Mouse (Mus musculus): ENCODE results near the gene Gm48552. TPM values are rescaled to one million over a fixed set of nuclear protein-coding genes. Genes with fewer than 3 reads are reported as not detected.

Gene Gm48552
- polyA plus RNA-seq, 1 experiment from 2014 or later, result 0.82 TPM

GRCm38 (mm10) chr10:81354738-81355477, 33.9 kb upstream of the Gm48552 start:
- Histone ChIP-seq H3K27me3 (ENCODE audit: insufficient read depth, low read length) (no peaks in the 10 kb centered on the region), H3K4me1 (replicated peaks; ENCODE audit: insufficient read depth, low read length) (peaks cover 16% of the 10 kb centered on the region; the same call in 1 of the 2 replicates), H3K27ac (no peak overlapping the region), H3K9me3 (replicated peaks; ENCODE audit: low read length) (no peaks in the 10 kb centered on the region), H3K4me3 (replicated peaks; ENCODE audit: low read depth, low read length) (no peak overlapping the region), H3K4me2 (ENCODE audit: low read length) (no peak overlapping the region), H3K36me3 (ENCODE audit: insufficient read depth, low read length) (no peaks in the 10 kb centered on the region), H3K9ac (ENCODE audit: low read depth, low read length) (no peak overlapping the region)
- WGBS, result 70% methylated on average over 9 of the region's 9 CpGs
- DNase-seq (ENCODE audit: low spot score) (no peak), ATAC-seq (replicated peaks; ENCODE audit: low FRiP score, low read depth) (no peak)
- no peak for TF ChIP-seq CTCF (IDR thresholded peaks at IDR 0.05; ENCODE audit: low read depth)

DNA sequence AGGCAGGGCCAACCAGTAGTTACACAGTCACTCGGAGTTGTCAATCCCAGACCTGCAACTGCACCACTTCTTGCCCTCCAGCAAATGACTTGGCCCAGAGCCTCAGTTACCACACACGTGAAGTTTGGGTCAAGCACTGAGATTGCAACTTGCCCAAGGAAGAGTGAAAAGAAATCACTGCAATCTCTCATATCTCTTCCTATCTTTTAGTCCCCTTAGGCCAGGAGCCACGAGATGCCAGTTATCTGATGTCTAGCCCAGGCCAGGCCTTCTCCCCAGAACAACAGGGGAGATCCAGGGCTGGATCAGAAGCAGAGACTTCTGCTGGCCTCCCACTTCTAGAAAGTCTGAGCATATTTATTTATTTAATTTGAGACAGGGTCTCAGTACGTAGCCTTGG, 33.3 kb upstream of the Gm48552 start:
- Histone ChIP-seq H3K4me1 (replicated peaks; ENCODE audit: insufficient read depth, low read length) (peaks cover 16% of the 10 kb centered on the region; the same call in 1 of the 2 replicates), H3K27me3 (ENCODE audit: insufficient read depth, low read length) (no peaks in the 10 kb centered on the region), H3K4me3 (replicated peaks; ENCODE audit: low read depth, low read length) (no peak overlapping the region), H3K27ac (no peak overlapping the region), H3K36me3 (ENCODE audit: insufficient read depth, low read length) (no peaks in the 10 kb centered on the region), H3K9ac (ENCODE audit: low read depth, low read length) (no peak overlapping the region), H3K4me2 (ENCODE audit: low read length) (no peak overlapping the region), H3K9me3 (replicated peaks; ENCODE audit: low read length) (no peaks in the 10 kb centered on the region)
- DNase-seq (ENCODE audit: low spot score), result no peak
- 85% methylated on average over 4 of the region's 4 CpGs for WGBS
- no peak for TF ChIP-seq CTCF (IDR thresholded peaks at IDR 0.05; ENCODE audit: low read depth)
- ATAC-seq (replicated peaks; ENCODE audit: low FRiP score, low read depth), result no peak

DNA sequence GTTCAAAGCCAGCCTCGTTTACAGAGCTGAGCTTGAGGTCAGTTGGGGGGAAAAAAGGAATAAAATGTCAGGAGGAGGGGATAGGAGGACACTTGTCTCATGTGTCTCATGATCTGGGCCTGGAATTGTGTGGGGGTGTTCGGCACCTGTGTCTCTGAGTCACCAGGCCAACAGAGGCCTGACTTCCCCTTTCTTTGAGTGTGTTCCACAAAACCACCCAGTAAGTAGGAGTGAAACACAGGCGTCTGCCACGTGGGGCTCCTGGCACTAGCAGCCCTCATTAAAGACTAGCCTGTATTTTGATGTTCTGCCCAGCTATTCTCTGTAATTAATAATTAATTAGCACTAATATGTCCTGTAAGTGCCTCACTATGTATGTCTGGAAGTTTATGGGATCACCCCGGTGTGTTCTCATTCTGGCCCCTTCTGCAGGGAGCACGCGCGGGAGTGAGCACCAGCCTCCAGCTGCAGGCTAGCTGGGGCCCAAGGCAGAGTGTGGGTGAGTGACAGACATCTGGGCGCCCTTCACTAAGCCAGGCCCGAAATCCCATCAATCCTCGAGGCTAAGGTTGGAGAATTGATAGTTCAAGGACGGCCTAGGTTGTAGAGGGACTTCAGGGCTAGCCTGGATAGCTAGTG, 32.3 kb upstream of the Gm48552 start:
- H3K27ac ChIP-seq, result no peak overlapping the region

GRCm38 (mm10) chr10:81356991-81357844, 31.6 kb upstream of the Gm48552 start, which contains the start of gene Mfsd12:
Gene Mfsd12 (plus strand): TSS chr10:81357491.
- peaks cover 16% of the 10 kb centered on the region; the same call in 1 of the 2 replicates for H3K4me1 ChIP-seq (replicated peaks; ENCODE audit: insufficient read depth, low read length)
- H3K9me3 ChIP-seq (replicated peaks; ENCODE audit: low read length), result no peaks in the 10 kb centered on the region
- no peak for TF ChIP-seq CTCF (IDR thresholded peaks at IDR 0.05; ENCODE audit: low read depth)
- no peak within 1 kb of the TSS for H3K27ac ChIP-seq
- H3K27me3 ChIP-seq (ENCODE audit: insufficient read depth, low read length), result no peaks in the 10 kb centered on the region
- H3K9ac ChIP-seq (ENCODE audit: low read depth, low read length), result peak within 1 kb of the TSS; percentile 78
- no peaks in the 10 kb centered on the region for H3K36me3 ChIP-seq (ENCODE audit: insufficient read depth, low read length)
- peak within 1 kb of the TSS; percentile 64 for H3K4me3 ChIP-seq (replicated peaks; ENCODE audit: low read depth, low read length)
- WGBS, result 2% methylated on average over 79 of the region's 79 CpGs
- DNase-seq (ENCODE audit: low spot score), result peak; percentile 91
- peak; percentile 71 for ATAC-seq (replicated peaks; ENCODE audit: low FRiP score, low read depth)
- peak within 1 kb of the TSS; percentile 99 for H3K4me2 ChIP-seq (ENCODE audit: low read length)

More for the DNA sequence above, 32.3 kb upstream of the Gm48552 start:
- ATAC-seq (replicated peaks; ENCODE audit: low FRiP score, low read depth), result no peak
- no peak for TF ChIP-seq CTCF (IDR thresholded peaks at IDR 0.05; ENCODE audit: low read depth)
- H3K4me1 ChIP-seq (replicated peaks; ENCODE audit: insufficient read depth, low read length), result peaks cover 16% of the 10 kb centered on the region; the same call in 1 of the 2 replicates
- H3K4me2 ChIP-seq (ENCODE audit: low read length), result peak overlapping the region; percentile 99
- no peak overlapping the region; the same call in 1 of the 2 replicates for H3K4me3 ChIP-seq (replicated peaks; ENCODE audit: low read depth, low read length)
- H3K9me3 ChIP-seq (replicated peaks; ENCODE audit: low read length), result no peaks in the 10 kb centered on the region
- H3K9ac ChIP-seq (ENCODE audit: low read depth, low read length), result peak overlapping the region; percentile 36; the same call in 1 of the 2 replicates
- no peaks in the 10 kb centered on the region for H3K27me3 ChIP-seq (ENCODE audit: insufficient read depth, low read length)
- DNase-seq (ENCODE audit: low spot score), result no peak
- no peaks in the 10 kb centered on the region for H3K36me3 ChIP-seq (ENCODE audit: insufficient read depth, low read length)
- 45% methylated on average over 12 of the region's 12 CpGs for WGBS

DNA sequence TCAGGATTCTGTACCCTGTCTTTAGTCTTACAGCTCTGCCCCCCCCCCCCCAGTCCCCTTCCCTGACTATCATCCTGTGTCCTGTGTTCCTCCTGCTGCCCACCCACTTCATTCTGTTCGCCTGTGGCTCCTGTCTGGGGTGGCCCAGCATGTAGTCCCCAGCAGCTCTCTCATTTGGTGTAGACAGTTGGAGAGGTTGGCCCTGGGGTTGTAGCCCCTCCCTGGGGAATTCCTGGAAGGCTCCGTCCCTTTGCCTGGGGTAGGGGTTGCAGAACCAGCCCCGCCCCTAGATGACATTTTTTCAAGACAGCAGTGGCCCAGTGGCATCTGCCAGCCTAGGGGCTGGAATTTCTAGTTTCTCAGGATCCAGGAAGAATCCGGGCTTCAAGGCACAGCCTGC, 30.6 kb upstream of the Gm48552 start:
- Histone ChIP-seq H3K4me3 (replicated peaks; ENCODE audit: low read depth, low read length) (peak overlapping the region; percentile 64), H3K4me1 (replicated peaks; ENCODE audit: insufficient read depth, low read length) (peaks cover 16% of the 10 kb centered on the region; the same call in 1 of the 2 replicates), H3K27me3 (ENCODE audit: insufficient read depth, low read length) (no peaks in the 10 kb centered on the region), H3K27ac (no peak overlapping the region; the same call in 1 of the 2 replicates), H3K36me3 (ENCODE audit: insufficient read depth, low read length) (no peaks in the 10 kb centered on the region), H3K4me2 (ENCODE audit: low read length) (peak overlapping the region; percentile 99), H3K9me3 (replicated peaks; ENCODE audit: low read length) (no peaks in the 10 kb centered on the region), H3K9ac (ENCODE audit: low read depth, low read length) (peak overlapping the region; percentile 78)
- ATAC-seq (replicated peaks; ENCODE audit: low FRiP score, low read depth) (no peak), DNase-seq (ENCODE audit: low spot score) (no peak)
- 39% methylated on average over 4 of the region's 4 CpGs for WGBS
- no peak for TF ChIP-seq CTCF (IDR thresholded peaks at IDR 0.05; ENCODE audit: low read depth)

DNA sequence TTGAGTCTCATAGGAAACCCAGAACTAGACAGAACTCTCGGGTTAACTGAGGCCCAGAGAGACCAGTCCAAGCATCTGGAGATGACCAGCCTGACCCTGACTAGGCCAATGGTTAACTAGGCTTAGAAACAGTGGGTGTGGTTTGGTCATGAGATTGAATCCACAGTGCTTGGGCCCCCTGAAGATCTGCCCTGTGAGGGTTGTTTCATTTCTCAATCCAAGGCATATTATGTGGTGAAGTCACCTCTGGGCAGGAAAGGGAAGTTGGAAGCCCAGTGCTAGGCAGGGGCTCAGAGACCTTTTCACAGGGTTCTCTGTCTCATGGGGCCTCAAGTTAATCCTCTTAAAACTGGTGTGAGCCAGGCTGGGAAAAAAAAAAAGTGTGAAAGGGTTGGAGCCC, 30.0 kb upstream of the Gm48552 start:
- Histone ChIP-seq H3K4me1 (replicated peaks; ENCODE audit: insufficient read depth, low read length) (peaks cover 21% of the 10 kb centered on the region; the same call in 1 of the 2 replicates), H3K27me3 (ENCODE audit: insufficient read depth, low read length) (no peaks in the 10 kb centered on the region), H3K4me2 (ENCODE audit: low read length) (peak overlapping the region; percentile 99; the same call in 1 of the 2 replicates), H3K9ac (ENCODE audit: low read depth, low read length) (0 out of 2 replicates have a peak overlapping the region, but pooled peaks have one; percentile 78), H3K4me3 (replicated peaks; ENCODE audit: low read depth, low read length) (no peak overlapping the region; the same call in 1 of the 2 replicates), H3K36me3 (ENCODE audit: insufficient read depth, low read length) (no peaks in the 10 kb centered on the region), H3K27ac (peak overlapping the region; percentile 8), H3K9me3 (replicated peaks; ENCODE audit: low read length) (no peaks in the 10 kb centered on the region)
- WGBS, result 53% methylated on average over 1 of the region's 1 CpGs
- TF ChIP-seq CTCF (IDR thresholded peaks at IDR 0.05; ENCODE audit: low read depth), result no peak
- ATAC-seq (replicated peaks; ENCODE audit: low FRiP score, low read depth) (no peak), DNase-seq (ENCODE audit: low spot score) (no peak)

Measured in kidney, postnatal 0 days (tissue).